Mouse (Mus musculus) embryonic facial prominence, embryonic 15.5 days (tissue): ENCODE measurements around the gene Pin1. TPM values are rescaled to one million over a fixed set of nuclear protein-coding genes. Genes with fewer than 3 reads are reported as not detected.

Experiments used
- ATAC-seq: fragments of 200-750 bp; cut with Nextera tagmentation; 2 replicates; pipeline ENCODE4 v1.8.0; 2017; ENCODE audit warnings: low read depth, moderate TSS enrichment; ENCODE audit not compliant: insufficient number of reproducible peaks, low FRiP score, low TSS enrichment
- H3K27ac ChIP-seq: fragments of 300-500 bp; sonication (generic); replicated peaks from 2 replicates; pipeline ENCODE4 v1.5.1; 2015; ENCODE audit warnings: mild to moderate bottlenecking, inconsistent platforms
- H3K27me3 ChIP-seq: fragments of 300-500 bp; sonication (generic); 2 replicates; pipeline ENCODE4 v1.6.1; 2015; ENCODE audit warnings: inconsistent platforms
- H3K36me3 ChIP-seq: fragments of 300-500 bp; sonication (generic); 2 replicates; pipeline ENCODE4 v1.6.1; 2015; ENCODE audit warnings: mild to moderate bottlenecking, inconsistent platforms
- H3K4me1 ChIP-seq: fragments of 300-500 bp; sonication (generic); 2 replicates; pipeline ENCODE4 v1.6.1; 2015; ENCODE audit warnings: inconsistent platforms
- H3K4me2 ChIP-seq: fragments of 300-500 bp; sonication (generic); replicated peaks from 2 replicates; pipeline ENCODE4 v1.6.1; 2015; ENCODE audit warnings: mild to moderate bottlenecking, inconsistent platforms
- H3K4me3 ChIP-seq: fragments of 300-500 bp; sonication (generic); replicated peaks from 2 replicates; pipeline ENCODE4 v1.5.1; 2015; ENCODE audit warnings: mild to moderate bottlenecking, inconsistent platforms
- H3K9ac ChIP-seq: fragments of 300-500 bp; sonication (generic); 2 replicates; pipeline ENCODE4 v1.6.1; 2015; ENCODE audit warnings: inconsistent platforms
- H3K9me3 ChIP-seq: fragments of 300-500 bp; sonication (generic); replicated peaks from 2 replicates; pipeline ENCODE4 v1.6.1; 2016; ENCODE audit warnings: inconsistent platforms
- WGBS: fragments of 180-500 bp; shearing (Covaris S2); methylation state at CpG from one replicate; pipeline ENCODE4 v1.1.7; 2015; 5-methylcytosine and 5-hydroxymethylcytosine counted together
- polyA plus RNA-seq: library from polyadenylated mRNA; unstranded; fragments of >200 nt; fragmentation: Nextera tagmentation; extraction: Ambion mirVana; gene quantifications from 2 replicates; pipeline ENCODE4 v1.2.1, GENCODE M21; 2015

The Pin1 gene
- polyA plus RNA-seq, 1 experiment from 2014 or later: 49.5 TPM

DNA sequence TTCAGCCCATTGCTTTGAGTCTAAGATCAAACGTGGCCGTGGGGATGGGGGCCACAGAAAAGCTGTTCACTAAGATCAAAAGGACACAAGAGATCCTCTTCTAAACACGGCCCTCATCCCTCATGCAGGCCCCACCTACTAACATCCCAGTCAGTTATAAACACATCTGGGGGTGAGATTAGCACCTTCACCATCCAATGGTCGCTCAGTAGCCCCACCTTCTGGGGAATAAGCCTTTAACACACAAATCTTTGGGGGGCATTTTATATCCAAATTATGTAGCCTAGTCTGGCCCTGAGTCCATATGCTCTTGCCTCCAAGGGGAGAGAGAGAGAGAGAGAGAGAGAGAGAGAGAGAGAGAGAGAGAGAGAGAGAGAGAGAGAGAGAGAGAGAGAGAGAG is 54.1 kb downstream of the Pin1 start:
- no peak overlapping the region for H3K9ac ChIP-seq
- WGBS: 45% methylated on average over 4 of the region's 4 CpGs
- no peak for ATAC-seq

DNA sequence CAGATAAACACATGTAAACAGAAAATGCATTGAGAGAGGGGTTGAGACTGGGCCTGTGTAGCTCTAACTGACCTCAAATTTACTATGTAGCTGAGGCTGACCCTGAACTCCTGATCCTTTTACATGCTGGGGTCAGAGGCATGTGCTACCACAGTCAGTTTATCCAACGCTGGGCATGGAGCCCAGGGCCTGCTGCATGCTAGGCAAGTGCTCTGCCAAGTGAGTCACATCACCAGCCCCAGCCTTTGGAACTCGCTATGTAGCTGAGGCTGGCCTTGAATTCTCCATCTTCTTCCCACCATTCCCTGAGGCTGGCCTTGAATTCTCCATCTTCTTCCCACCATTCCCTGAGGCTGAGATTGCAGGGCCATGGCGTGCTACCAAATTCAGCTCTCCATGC is 58.6 kb downstream of the Pin1 start:
- Histone ChIP-seq H3K36me3 (no peaks in the 10 kb centered on the region), H3K27me3 (no peaks in the 10 kb centered on the region), H3K4me2 (no peak overlapping the region), H3K9me3 (no peaks in the 10 kb centered on the region), H3K4me3 (no peak overlapping the region), H3K9ac (no peak overlapping the region), H3K27ac (no peak overlapping the region), H3K4me1 (no peaks in the 10 kb centered on the region)
- ATAC-seq: no peak
- WGBS: 82% methylated on average over 3 of the region's 3 CpGs

More for the DNA sequence above, 54.1 kb downstream of the Pin1 start:
- Histone ChIP-seq H3K4me1 (no peaks in the 10 kb centered on the region), H3K4me2 (no peak overlapping the region), H3K27ac (no peak overlapping the region), H3K4me3 (no peak overlapping the region), H3K27me3 (no peaks in the 10 kb centered on the region), H3K36me3 (no peaks in the 10 kb centered on the region), H3K9me3 (no peaks in the 10 kb centered on the region)

DNA sequence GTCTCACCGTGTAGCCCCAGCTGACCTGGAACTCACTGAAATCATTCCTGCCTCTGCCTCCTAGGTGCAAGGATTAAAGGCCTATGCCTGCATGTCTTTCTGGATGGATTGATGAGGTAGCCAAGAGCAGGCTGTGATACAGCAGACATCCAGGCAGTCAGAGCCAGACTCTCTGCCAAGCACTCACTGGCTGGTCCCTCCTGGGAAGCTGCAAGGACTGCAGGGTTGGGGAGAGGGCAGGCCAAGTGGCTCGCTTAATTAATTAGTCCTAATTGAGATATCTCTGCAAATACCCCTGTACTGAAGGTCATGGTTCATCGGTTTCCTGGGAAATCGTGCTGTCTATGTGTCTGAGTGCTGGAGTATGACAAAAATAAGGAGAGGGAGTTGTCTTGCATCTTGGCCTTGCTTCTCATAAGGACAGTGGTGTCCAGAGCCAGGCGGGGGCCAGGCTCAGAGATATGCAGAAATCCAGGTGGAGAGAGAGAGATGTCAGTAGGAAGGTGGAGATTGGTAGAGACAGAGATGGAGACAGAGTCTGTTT is 61.1 kb downstream of the Pin1 start:
- Histone ChIP-seq H3K4me1 (no peaks in the 10 kb centered on the region), H3K9me3 (no peaks in the 10 kb centered on the region), H3K27me3 (no peaks in the 10 kb centered on the region), H3K36me3 (no peaks in the 10 kb centered on the region), H3K4me3 (no peak overlapping the region), H3K4me2 (no peak overlapping the region), H3K9ac (no peak overlapping the region), H3K27ac (no peak overlapping the region)
- whole genome bisulfite sequencing: 73% methylated on average over 5 of the region's 5 CpGs
- no peak for ATAC-seq

DNA sequence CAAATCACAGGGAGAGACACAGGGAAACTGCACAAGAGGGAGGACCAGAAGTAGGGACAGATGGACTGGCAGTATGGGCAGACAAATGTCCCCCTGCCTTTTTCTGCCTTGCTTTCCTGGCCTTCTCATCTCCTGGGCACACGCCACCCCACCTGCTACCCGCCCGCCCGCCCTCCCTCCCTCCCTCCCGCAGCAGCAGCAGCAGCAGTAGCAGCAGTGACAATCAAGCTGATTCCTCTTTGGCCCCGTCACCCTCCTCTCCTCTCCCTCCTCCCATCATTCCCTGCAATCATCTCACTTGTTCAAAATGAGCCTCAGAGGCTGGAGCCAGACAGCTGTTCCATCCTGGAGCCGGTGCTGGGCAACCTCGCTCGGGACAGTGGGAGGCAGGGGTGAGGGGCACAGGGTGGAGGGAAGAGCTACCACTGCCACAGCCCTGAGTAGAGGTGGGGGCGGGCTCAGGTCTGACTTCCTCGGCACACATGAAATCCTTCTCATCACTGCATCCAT is 61.6 kb downstream of the Pin1 start:
- H3K27ac ChIP-seq: no peak overlapping the region
- no peaks in the 10 kb centered on the region for H3K27me3 ChIP-seq
- no peak overlapping the region for H3K4me3 ChIP-seq
- H3K9me3 ChIP-seq: no peaks in the 10 kb centered on the region
- H3K36me3 ChIP-seq: no peaks in the 10 kb centered on the region
- no peak overlapping the region for H3K4me2 ChIP-seq
- 35% methylated on average over 10 of the region's 11 CpGs for WGBS
- ATAC-seq: no peak
- H3K9ac ChIP-seq: no peak overlapping the region
- H3K4me1 ChIP-seq: no peaks in the 10 kb centered on the region

DNA sequence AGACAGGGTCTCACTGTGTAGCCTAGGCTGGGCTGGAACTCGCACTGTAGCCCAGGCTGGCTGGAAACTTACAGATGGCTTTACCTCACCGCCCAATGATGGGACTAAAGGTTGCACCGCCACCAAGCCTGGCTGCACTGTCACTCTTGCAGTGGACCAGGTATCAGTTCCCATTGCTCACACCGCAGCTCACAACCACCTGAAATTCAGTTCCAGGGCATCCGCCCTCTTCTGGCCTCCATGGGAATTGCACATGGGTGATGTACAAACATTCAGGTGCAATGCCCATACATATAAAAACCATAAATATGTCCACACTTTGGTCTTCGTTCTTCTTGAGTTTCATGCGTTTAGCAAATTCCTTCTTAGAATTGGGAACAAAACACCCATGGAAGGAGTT is 63.4 kb downstream of the Pin1 start:
- 79% methylated on average over 7 of the region's 7 CpGs for WGBS
- Histone ChIP-seq H3K4me3 (no peak overlapping the region), H3K9ac (no peak overlapping the region), H3K36me3 (no peaks in the 10 kb centered on the region), H3K27me3 (no peaks in the 10 kb centered on the region), H3K9me3 (no peaks in the 10 kb centered on the region), H3K27ac (no peak overlapping the region), H3K4me2 (no peak overlapping the region), H3K4me1 (no peaks in the 10 kb centered on the region)
- ATAC-seq: no peak

Other genes with a start within 250 kb of the Pin1 start
- 16.3 and 17.9 TPM in 2 replicates for gene Zfp26, start 191.9 kb upstream of the Pin1 start, polyA plus RNA-seq
- 20.8 and 21.1 TPM in 2 replicates for gene Zfp426, start 159.3 kb upstream of the Pin1 start, polyA plus RNA-seq
- 105 and 114 TPM in 2 replicates for gene Zfp266, start 130.7 kb upstream of the Pin1 start, polyA plus RNA-seq
- 18.0 and 20.4 TPM in 2 replicates for gene Zfp846, start 70.8 kb upstream of the Pin1 start, polyA plus RNA-seq
- gene Ubl5, start 9.2 kb upstream of the Pin1 start, polyA plus RNA-seq: 396 and 416 TPM in 2 replicates
- gene Fbxl12, start 7.3 kb upstream of the Pin1 start, polyA plus RNA-seq: 18.7 and 19.8 TPM in 2 replicates
- gene Olfm2, start 94.3 kb downstream of the Pin1 start, polyA plus RNA-seq: 13.4 and 13.8 TPM in 2 replicates
- 5.9 and 6.8 TPM in 2 replicates for gene Col5a3, start 163.0 kb downstream of the Pin1 start, polyA plus RNA-seq
- not detected in 2 replicates for gene Rdh8, start 166.4 kb downstream of the Pin1 start, polyA plus RNA-seq
- 16.5 and 18.4 TPM in 2 replicates for gene A230050P20Rik, start 216.5 kb downstream of the Pin1 start, polyA plus RNA-seq
- gene Angptl6, start 227.6 kb downstream of the Pin1 start, polyA plus RNA-seq: 5.0 and 5.4 TPM in 2 replicates
- 83.2 and 89.9 TPM in 2 replicates for gene Ppan, start 236.1 kb downstream of the Pin1 start, polyA plus RNA-seq
- gene Eif3g, start 246.5 kb downstream of the Pin1 start, polyA plus RNA-seq: 305 and 312 TPM in 2 replicates